Mouse (Mus musculus): Measurements from ENCODE around the gene Tmem252. TPM values are rescaled to one million over a fixed set of nuclear protein-coding genes. Genes with fewer than 3 reads are reported as not detected.

Gene Tmem252
- polyA plus RNA-seq, 1 experiment from 2014 or later: 3.3 TPM

DNA sequence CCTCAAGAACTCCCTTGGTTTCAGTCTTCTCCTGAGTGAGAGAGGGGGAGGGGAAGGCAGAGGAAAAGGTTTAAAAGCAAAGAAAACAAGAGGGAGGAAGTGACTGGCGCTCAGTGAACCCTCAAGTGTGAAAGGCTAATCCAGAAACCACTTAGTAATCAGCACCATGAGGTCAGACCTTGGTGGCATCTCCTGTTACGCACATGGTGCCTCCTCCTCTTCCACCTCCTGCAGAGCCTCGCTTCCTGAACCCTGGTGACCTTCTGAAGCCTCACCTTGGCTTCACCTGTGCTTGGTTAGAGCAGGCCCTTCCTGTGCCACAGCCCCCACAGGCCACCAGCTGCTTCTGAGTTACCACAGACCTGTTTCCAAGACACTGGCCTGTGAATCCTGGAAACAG, 2.2 kb upstream of the Tmem252 start:
- Histone ChIP-seq H3K4me3 (ENCODE audit: low read length) (no peak overlapping the region), H3K36me3 (ENCODE audit: control insufficient read depth, insufficient read depth, low read length) (no peaks in the 10 kb centered on the region), H3K27ac (ENCODE audit: low read length) (peak overlapping the region; percentile 73), H3K4me2 (ENCODE audit: low read depth, low read length) (no peak overlapping the region), H3K27me3 (ENCODE audit: control insufficient read depth, insufficient read depth, low read depth, low read length) (no peaks in the 10 kb centered on the region), H3K4me1 (replicated peaks; ENCODE audit: control insufficient read depth, insufficient read depth, low read length) (peaks cover 10% of the 10 kb centered on the region; the same call in 1 of the 2 replicates), H3K9me3 (ENCODE audit: control insufficient read depth, low read length) (no peaks in the 10 kb centered on the region), H3K9ac (ENCODE audit: low read length) (no peak overlapping the region)
- 45% methylated on average over 3 of the region's 3 CpGs for WGBS
- ATAC-seq (ENCODE audit: low read depth): no peak

DNA sequence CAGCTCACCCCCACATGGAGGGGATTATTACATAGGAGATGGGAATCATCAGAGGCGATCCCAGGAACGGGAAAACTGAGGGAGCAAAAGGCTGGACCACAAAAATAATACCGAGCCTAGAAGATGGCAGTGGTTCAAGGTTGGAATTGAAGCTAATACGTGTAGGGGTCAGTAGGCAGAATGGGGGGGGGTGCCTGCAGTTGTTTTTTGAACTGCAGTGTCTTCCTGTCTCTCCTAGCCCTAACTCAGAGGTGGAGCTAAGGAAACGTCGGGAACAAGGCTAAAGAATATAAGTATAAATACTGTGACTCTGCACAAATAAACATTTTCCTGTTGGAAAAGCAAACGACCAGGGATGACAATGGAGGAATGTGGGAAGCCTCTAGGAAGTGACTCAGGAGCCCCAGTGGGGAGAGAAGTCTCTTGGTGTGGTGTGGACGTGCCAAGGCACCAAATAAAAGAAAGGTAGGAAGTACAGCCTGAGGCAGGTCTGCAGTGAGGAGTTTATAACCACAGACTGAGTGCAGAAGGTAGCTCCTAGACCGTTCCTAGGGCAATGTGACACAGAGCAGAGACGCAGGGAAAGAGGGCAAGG, 1.3 kb upstream of the Tmem252 start:
- Histone ChIP-seq H3K9me3 (ENCODE audit: control insufficient read depth, low read length) (no peaks in the 10 kb centered on the region), H3K4me2 (ENCODE audit: low read depth, low read length) (no peak overlapping the region), H3K27ac (ENCODE audit: low read length) (peak overlapping the region; percentile 73), H3K4me3 (ENCODE audit: low read length) (no peak overlapping the region), H3K27me3 (ENCODE audit: control insufficient read depth, insufficient read depth, low read depth, low read length) (no peaks in the 10 kb centered on the region), H3K9ac (ENCODE audit: low read length) (no peak overlapping the region), H3K36me3 (ENCODE audit: control insufficient read depth, insufficient read depth, low read length) (no peaks in the 10 kb centered on the region), H3K4me1 (replicated peaks; ENCODE audit: control insufficient read depth, insufficient read depth, low read length) (peaks cover 10% of the 10 kb centered on the region; the same call in 1 of the 2 replicates)
- 42% methylated on average over 10 of the region's 10 CpGs for WGBS
- peak; percentile 71 for ATAC-seq (ENCODE audit: low read depth)

DNA sequence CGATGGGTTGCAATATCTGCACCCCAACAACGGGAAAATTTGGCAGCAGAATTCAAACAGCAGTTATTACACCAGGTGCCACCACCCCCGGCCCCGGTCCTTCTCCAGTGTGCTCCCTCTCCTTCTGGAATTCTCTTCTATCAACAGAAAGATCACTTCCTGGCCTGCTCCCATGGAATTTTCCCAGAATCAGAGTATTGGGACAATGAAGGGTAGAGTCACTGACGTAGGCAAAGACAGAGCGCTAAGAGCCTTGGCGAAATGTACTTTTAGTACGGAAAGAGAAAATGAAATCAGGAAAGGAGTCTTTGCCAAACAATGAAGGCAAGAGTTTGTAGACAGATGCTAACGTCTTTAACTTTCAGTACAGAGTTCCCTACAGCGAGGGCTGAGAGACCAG, 477 bp upstream of the Tmem252 start:
- WGBS: 52% methylated on average over 10 of the region's 10 CpGs
- Histone ChIP-seq H3K4me2 (ENCODE audit: low read depth, low read length) (peak overlapping the region; percentile 1; the same call in 1 of the 2 replicates), H3K9ac (ENCODE audit: low read length) (no peak overlapping the region), H3K27me3 (ENCODE audit: control insufficient read depth, insufficient read depth, low read depth, low read length) (no peaks in the 10 kb centered on the region), H3K4me3 (ENCODE audit: low read length) (no peak overlapping the region), H3K4me1 (replicated peaks; ENCODE audit: control insufficient read depth, insufficient read depth, low read length) (peaks cover 10% of the 10 kb centered on the region; the same call in 1 of the 2 replicates), H3K36me3 (ENCODE audit: control insufficient read depth, insufficient read depth, low read length) (no peaks in the 10 kb centered on the region), H3K9me3 (ENCODE audit: control insufficient read depth, low read length) (no peaks in the 10 kb centered on the region), H3K27ac (ENCODE audit: low read length) (peak overlapping the region; percentile 7; the same call in 1 of the 2 replicates)
- ATAC-seq (ENCODE audit: low read depth): peak; percentile 53; the same call in 1 of the 2 replicates

DNA sequence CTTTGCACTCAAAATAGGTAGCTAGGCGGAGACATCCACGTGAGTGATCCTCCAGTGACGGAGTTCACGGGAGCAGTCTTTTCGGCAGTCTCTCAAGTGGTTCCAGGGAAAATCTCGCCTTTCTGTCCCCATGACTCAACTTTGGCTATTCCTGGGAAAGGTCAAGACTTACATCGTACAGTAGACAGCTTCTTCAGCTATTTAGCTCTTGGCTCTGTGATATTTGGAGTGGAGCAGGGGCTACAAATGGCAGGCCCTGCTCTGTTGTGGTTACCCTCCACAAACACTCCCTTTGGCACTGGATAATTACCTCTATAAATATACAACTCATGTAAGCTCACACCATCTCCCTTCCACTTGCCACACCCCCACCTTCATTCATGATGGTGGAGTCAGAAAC, 2.6 kb downstream of the Tmem252 start:
- ATAC-seq (ENCODE audit: low read depth): no peak
- Histone ChIP-seq H3K9me3 (ENCODE audit: control insufficient read depth, low read length) (no peaks in the 10 kb centered on the region), H3K9ac (ENCODE audit: low read length) (no peak overlapping the region), H3K4me1 (replicated peaks; ENCODE audit: control insufficient read depth, insufficient read depth, low read length) (peaks cover 10% of the 10 kb centered on the region; the same call in 1 of the 2 replicates), H3K27me3 (ENCODE audit: control insufficient read depth, insufficient read depth, low read depth, low read length) (no peaks in the 10 kb centered on the region), H3K36me3 (ENCODE audit: control insufficient read depth, insufficient read depth, low read length) (no peaks in the 10 kb centered on the region), H3K4me3 (ENCODE audit: low read length) (no peak overlapping the region), H3K27ac (ENCODE audit: low read length) (no peak overlapping the region), H3K4me2 (ENCODE audit: low read depth, low read length) (no peak overlapping the region)
- WGBS: 65% methylated on average over 7 of the region's 7 CpGs

DNA sequence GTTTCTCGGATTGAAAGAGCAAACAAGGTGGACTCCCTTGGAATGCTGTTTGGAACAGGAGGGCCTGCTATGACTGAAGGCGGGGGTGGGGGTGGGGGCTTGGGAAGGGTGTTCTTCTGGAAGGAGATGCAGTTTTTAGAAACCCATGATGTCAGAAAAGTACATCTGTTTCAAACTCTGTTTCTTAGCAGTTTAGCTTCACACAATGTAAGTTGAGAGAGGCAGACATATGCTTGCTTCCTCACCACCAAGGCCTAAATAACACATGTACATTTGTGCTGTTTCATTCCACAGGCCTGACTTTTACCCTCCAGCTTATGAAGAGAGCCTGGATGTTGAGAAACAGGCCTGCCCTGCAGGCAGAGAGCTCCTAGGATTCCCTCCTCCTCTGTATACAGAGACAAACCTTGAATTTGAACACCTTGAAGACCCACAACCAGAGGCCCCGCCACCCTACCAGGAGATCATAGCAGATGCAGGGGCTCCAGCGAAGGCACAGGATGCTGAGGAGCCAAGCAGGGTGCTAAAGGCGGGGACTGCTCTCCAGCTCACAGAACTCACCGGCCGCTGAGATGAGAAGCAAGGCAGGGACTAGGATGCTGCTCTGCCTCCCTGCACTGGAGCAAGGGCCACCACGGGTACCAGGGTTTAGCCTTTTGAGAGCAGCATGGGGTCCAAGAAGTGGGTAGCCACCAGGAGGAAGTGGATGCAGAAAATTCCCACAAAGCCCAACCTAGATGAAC, 3.6 kb downstream of the Tmem252 start:
- no peak for ATAC-seq (ENCODE audit: low read depth)
- 64% methylated on average over 8 of the region's 8 CpGs for WGBS
- Histone ChIP-seq H3K27ac (ENCODE audit: low read length) (no peak overlapping the region), H3K4me3 (ENCODE audit: low read length) (no peak overlapping the region), H3K27me3 (ENCODE audit: control insufficient read depth, insufficient read depth, low read depth, low read length) (no peaks in the 10 kb centered on the region), H3K4me2 (ENCODE audit: low read depth, low read length) (no peak overlapping the region), H3K4me1 (replicated peaks; ENCODE audit: control insufficient read depth, insufficient read depth, low read length) (0 out of 2 replicates have a peak, but pooled peaks cover 3% of the 10 kb centered on the region), H3K9ac (ENCODE audit: low read length) (no peak overlapping the region), H3K9me3 (ENCODE audit: control insufficient read depth, low read length) (no peaks in the 10 kb centered on the region), H3K36me3 (ENCODE audit: control insufficient read depth, insufficient read depth, low read length) (no peaks in the 10 kb centered on the region)

DNA sequence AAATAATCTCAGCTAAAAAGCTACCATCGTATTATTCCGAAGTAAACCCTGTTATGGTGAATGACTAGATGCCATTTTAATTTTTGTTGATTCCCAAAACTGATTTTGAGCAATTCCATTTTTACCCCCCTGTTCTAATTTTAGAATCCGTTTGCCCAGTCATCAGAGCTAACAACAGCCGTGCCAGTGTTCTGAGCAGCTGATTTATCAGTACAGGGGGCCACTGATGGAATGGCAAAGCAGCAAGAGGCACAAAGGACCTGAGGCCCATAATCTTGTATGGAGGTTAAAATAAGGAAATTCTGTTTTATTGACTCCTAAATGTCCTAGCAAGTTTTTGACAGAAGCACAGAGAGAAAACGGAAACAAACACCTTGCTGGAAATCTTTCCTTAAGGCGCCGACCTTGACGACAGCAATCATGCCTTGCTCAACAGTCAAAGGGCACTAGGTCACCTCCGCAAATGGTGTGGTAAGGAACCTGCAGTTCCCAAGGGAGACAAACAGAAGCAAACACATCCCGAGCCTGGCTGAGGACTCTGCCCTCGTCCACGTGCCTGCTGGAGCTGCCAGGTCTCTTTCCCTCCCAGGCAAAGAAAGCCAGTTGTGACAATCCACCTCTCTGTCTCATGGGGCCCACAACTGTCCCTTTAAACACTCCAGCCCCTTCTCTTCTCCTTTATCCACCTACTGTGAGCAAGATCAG, 9.4 kb downstream of the Tmem252 start:
- H3K9me3 ChIP-seq (ENCODE audit: control insufficient read depth, low read length): no peaks in the 10 kb centered on the region
- no peak overlapping the region for H3K27ac ChIP-seq (ENCODE audit: low read length)
- 0 out of 2 replicates have a peak, but pooled peaks cover 3% of the 10 kb centered on the region for H3K4me1 ChIP-seq (replicated peaks; ENCODE audit: control insufficient read depth, insufficient read depth, low read length)
- no peaks in the 10 kb centered on the region for H3K36me3 ChIP-seq (ENCODE audit: control insufficient read depth, insufficient read depth, low read length)
- no peaks in the 10 kb centered on the region for H3K27me3 ChIP-seq (ENCODE audit: control insufficient read depth, insufficient read depth, low read depth, low read length)
- no peak overlapping the region for H3K9ac ChIP-seq (ENCODE audit: low read length)
- ATAC-seq (ENCODE audit: low read depth): no peak
- 46% methylated on average over 12 of the region's 12 CpGs for WGBS
- H3K4me3 ChIP-seq (ENCODE audit: low read length): no peak overlapping the region
- no peak overlapping the region for H3K4me2 ChIP-seq (ENCODE audit: low read depth, low read length)

DNA sequence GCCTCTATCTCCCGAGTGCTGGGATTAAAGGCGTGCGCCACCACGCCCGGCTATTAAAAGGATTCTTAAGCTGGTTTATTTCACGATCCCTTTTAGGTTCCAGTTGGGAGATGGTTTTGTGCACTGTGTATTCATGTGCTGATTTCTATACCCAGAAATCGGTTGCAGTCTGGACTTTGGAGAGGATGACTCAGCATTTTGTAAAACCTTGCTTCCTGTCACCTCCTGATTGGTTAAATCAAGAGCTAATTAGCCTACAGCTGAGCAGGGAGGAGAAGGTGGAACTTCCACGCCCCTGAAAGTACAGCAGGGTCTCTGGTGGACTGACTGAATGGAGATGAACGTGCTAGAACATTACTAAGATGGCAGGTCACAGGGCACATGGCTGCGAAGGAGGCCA, 12.6 kb downstream of the Tmem252 start:
- H3K9me3 ChIP-seq (ENCODE audit: control insufficient read depth, low read length): no peaks in the 10 kb centered on the region
- WGBS: 79% methylated on average over 10 of the region's 10 CpGs
- no peak overlapping the region for H3K27ac ChIP-seq (ENCODE audit: low read length)
- H3K36me3 ChIP-seq (ENCODE audit: control insufficient read depth, insufficient read depth, low read length): no peaks in the 10 kb centered on the region
- no peak for ATAC-seq (ENCODE audit: low read depth)
- no peak overlapping the region for H3K4me3 ChIP-seq (ENCODE audit: low read length)
- H3K27me3 ChIP-seq (ENCODE audit: control insufficient read depth, insufficient read depth, low read depth, low read length): no peaks in the 10 kb centered on the region
- no peaks in the 10 kb centered on the region for H3K4me1 ChIP-seq (replicated peaks; ENCODE audit: control insufficient read depth, insufficient read depth, low read length)
- H3K4me2 ChIP-seq (ENCODE audit: low read depth, low read length): no peak overlapping the region
- H3K9ac ChIP-seq (ENCODE audit: low read length): no peak overlapping the region

DNA sequence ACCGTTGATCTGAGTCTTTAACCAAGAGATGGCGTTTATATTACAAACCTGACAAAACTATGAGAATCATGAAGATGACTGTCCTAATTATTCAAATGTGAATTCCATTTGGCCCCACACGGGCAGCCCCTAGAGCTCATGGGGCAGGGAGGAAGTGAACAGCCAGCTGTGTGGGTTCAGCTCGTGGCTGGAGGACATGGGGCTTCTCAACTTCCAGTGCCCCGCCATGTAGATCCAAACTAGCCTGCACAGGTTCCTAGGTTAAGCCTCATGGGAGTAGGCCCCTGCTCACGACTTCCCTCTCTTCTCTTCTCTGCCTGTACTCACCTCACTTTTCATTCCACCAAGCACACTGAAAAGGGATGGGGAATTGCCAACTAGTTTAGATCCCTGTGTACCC, 14.5 kb downstream of the Tmem252 start:
- Histone ChIP-seq H3K9me3 (ENCODE audit: control insufficient read depth, low read length) (no peaks in the 10 kb centered on the region), H3K4me1 (replicated peaks; ENCODE audit: control insufficient read depth, insufficient read depth, low read length) (no peaks in the 10 kb centered on the region), H3K9ac (ENCODE audit: low read length) (no peak overlapping the region), H3K36me3 (ENCODE audit: control insufficient read depth, insufficient read depth, low read length) (no peaks in the 10 kb centered on the region), H3K27ac (ENCODE audit: low read length) (no peak overlapping the region), H3K4me3 (ENCODE audit: low read length) (no peak overlapping the region), H3K27me3 (ENCODE audit: control insufficient read depth, insufficient read depth, low read depth, low read length) (no peaks in the 10 kb centered on the region), H3K4me2 (ENCODE audit: low read depth, low read length) (no peak overlapping the region)
- 71% methylated on average over 6 of the region's 6 CpGs for WGBS
- ATAC-seq (ENCODE audit: low read depth): no peak

DNA sequence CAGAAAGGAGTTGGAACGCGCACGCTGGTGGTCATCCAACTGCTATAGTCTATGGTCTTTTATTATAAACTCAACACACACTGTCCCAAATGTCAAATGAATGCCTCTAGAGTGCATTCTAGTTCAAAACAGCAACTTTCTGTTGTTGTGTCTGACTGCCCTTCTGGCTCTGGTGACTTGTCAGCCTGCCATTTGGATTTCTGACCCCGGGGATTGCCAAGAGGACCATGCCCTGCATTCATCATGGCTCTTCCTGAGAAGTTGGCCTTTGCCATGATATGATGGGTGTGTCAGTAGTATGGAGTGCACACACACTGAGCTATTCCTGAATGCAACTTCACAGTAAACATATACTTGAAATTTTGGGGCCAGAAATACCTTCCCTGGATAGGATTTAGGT, 15.7 kb downstream of the Tmem252 start:
- no peaks in the 10 kb centered on the region for H3K36me3 ChIP-seq (ENCODE audit: control insufficient read depth, insufficient read depth, low read length)
- no peak overlapping the region for H3K4me3 ChIP-seq (ENCODE audit: low read length)
- no peaks in the 10 kb centered on the region for H3K27me3 ChIP-seq (ENCODE audit: control insufficient read depth, insufficient read depth, low read depth, low read length)
- no peak overlapping the region for H3K9ac ChIP-seq (ENCODE audit: low read length)
- no peaks in the 10 kb centered on the region for H3K4me1 ChIP-seq (replicated peaks; ENCODE audit: control insufficient read depth, insufficient read depth, low read length)
- no peaks in the 10 kb centered on the region for H3K9me3 ChIP-seq (ENCODE audit: control insufficient read depth, low read length)
- 90% methylated on average over 4 of the region's 4 CpGs for WGBS
- no peak for ATAC-seq (ENCODE audit: low read depth)
- no peak overlapping the region for H3K27ac ChIP-seq (ENCODE audit: low read length)
- H3K4me2 ChIP-seq (ENCODE audit: low read depth, low read length): no peak overlapping the region

Measured in lung, embryonic 16.5 days (tissue).